Mouse (Mus musculus) CD4-positive naive resting alpha-beta T cell, adult 76 days (primary cell): Measurements from ENCODE around the gene Gm11992. TPM values are rescaled to one million over a fixed set of nuclear protein-coding genes. Genes with fewer than 3 reads are reported as not detected.

Experiments used
- total RNA-seq: library from RNA; stranded (reverse); gene quantifications from one replicate; pipeline ENCODE4 v1.2.4, GENCODE M21; 2023

Gm11992 gene
- not detected for total RNA-seq

GRCm38 (mm10) chr11:9048011-9048702 lies at the start of gene Gm11992:
TSS of gene Gm11992 (plus strand) at chr11:9048594.

GRCm38 (mm10) chr11:9010853-9011339 lies 37.5 kb upstream of the Gm11992 start, which contains the start of gene Hus1:
TSS of gene Hus1 (minus strand) at chr11:9011191.

GRCm38 (mm10) chr11:9048703-9049060 lies 288 bp downstream of the Gm11992 start, which contains the start of gene Sun3:
TSS of gene Sun3 (minus strand) at chr11:9048991.

GRCm38 (mm10) chr11:9118050-9118420 lies 69.6 kb downstream of the Gm11992 start, which contains the start of gene Upp1:
TSS of gene Upp1 (plus strand) at chr11:9118103.

Other genes with a start within 250 kb of the Gm11992 start
- gene Pkd1l1, start 75.3 kb upstream of the Gm11992 start, total RNA-seq, result 0.06 TPM
- 11.1 TPM for gene Hus1, start 37.4 kb upstream of the Gm11992 start, total RNA-seq
- gene Sun3, start 397 bp downstream of the Gm11992 start, total RNA-seq, result not detected
- not detected for gene Upp1, start 69.5 kb downstream of the Gm11992 start, total RNA-seq
- gene Abca13, start 143.3 kb downstream of the Gm11992 start, total RNA-seq, result 0.06 TPM